ENCODE assay signal across 23 mouse cellular contexts in genomic region chr7:89088141-89088540, GRCm38 (mm10).
"Had no signal": no experiment of that assay in that cellular context is flagged by ENCODE, and none has a peak within 500 bp of the region (broad histone marks: within the 10 kb centered on the region; RNA-seq: fewer than 3 reads in every experiment).

No protein-coding gene starts in this region.

- H3K9ac ChIP-seq: heart, embryonic 13.5 days; heart, embryonic 15.5 days; hindbrain, embryonic 13.5 days; hindbrain, embryonic 15.5 days; kidney, embryonic 15.5 days; limb, embryonic 12.5 days had no signal

- H3K9me3 ChIP-seq: heart, embryonic 13.5 days; heart, embryonic 15.5 days; hindbrain, embryonic 13.5 days; hindbrain, embryonic 15.5 days; kidney, embryonic 15.5 days; limb, embryonic 10.5 days; limb, embryonic 12.5 days had no signal

- H3K36me3 ChIP-seq: heart, embryonic 13.5 days; heart, embryonic 15.5 days; hindbrain, embryonic 13.5 days; hindbrain, embryonic 15.5 days; kidney, embryonic 15.5 days; limb, embryonic 10.5 days; limb, embryonic 12.5 days had no signal

- H3K4me2 ChIP-seq: heart, embryonic 11.5 days; heart, embryonic 13.5 days; heart, embryonic 15.5 days; hindbrain, embryonic 13.5 days; hindbrain, embryonic 15.5 days; kidney, embryonic 15.5 days; limb, embryonic 12.5 days; liver, embryonic 11.5 days had no signal

- H3K4me3 ChIP-seq: gastrocnemius, adult 2 months; heart, adult 2 months; heart, embryonic 13.5 days; heart, embryonic 15.5 days; hindbrain, embryonic 13.5 days; hindbrain, embryonic 15.5 days; kidney, embryonic 15.5 days; layer of hippocampus, adult 2 months; left cerebral cortex, adult 2 months; limb, embryonic 10.5 days; limb, embryonic 12.5 days had no signal

- H3K27me3 ChIP-seq: heart, embryonic 13.5 days; heart, embryonic 15.5 days; hindbrain, embryonic 13.5 days; hindbrain, embryonic 15.5 days; kidney, embryonic 15.5 days; limb, embryonic 12.5 days had no signal

- H3K4me1 ChIP-seq: heart, embryonic 13.5 days; heart, embryonic 15.5 days; hindbrain, embryonic 13.5 days; hindbrain, embryonic 15.5 days; kidney, embryonic 15.5 days; limb, embryonic 10.5 days; limb, embryonic 12.5 days had no signal

- H3K27ac ChIP-seq: gastrocnemius, adult 2 months; heart, adult 2 months; heart, embryonic 13.5 days; heart, embryonic 15.5 days; hindbrain, embryonic 13.5 days; hindbrain, embryonic 15.5 days; hindbrain, postnatal 0 days; kidney, embryonic 15.5 days; kidney, postnatal 0 days; layer of hippocampus, adult 2 months; left cerebral cortex, adult 2 months; limb, embryonic 10.5 days; limb, embryonic 12.5 days had no signal

- DNase-seq: gastrocnemius, adult 2 months; gastrocnemius, postnatal 10 days; gastrocnemius, postnatal 25 days; heart, adult 2 months; kidney, adult 18-20 months; kidney, adult 8-10 months; kidney, postnatal 25 days; kidney, postnatal 4 days; liver had no signal

- ATAC-seq: hindbrain, postnatal 0 days; intestine, postnatal 0 days had no signal
